Mouse (Mus musculus): ENCODE measurements around the gene Slain2. TPM values are rescaled to one million over a fixed set of nuclear protein-coding genes. Genes with fewer than 3 reads are reported as not detected.
"Not testable (repeated sequence)": the region's sequence is repeated elsewhere in the genome, so short reads cannot be mapped to it uniquely, and the experiment has no call there.

Slain2 gene
- polyA plus RNA-seq, 1 experiment from 2014 or later: 20.5 TPM

DNA sequence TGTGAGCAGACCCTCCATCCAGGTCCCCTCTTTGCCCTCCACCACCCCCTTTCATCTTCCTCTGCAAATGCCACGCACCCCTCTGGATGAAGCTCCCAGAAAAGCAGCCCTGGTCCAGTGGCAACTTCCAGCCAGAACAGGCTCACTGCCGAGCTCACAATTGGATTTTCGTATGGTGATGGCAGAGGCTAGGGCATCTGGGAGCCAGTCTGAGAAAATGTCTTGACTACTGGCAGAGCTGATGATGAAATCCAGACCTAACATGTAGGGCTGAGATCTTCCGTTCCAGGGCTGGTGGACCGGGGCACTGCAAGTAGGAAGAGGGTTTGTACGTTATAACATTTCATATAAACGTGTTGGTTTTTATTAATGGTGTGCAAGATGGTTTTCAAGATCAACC, 73.7 kb downstream of the Slain2 start:
- WGBS: 94% methylated on average over 7 of the region's 7 CpGs
- H3K4me2 ChIP-seq (ENCODE audit: low read length): no peak overlapping the region
- H3K9ac ChIP-seq (ENCODE audit: low read length): no peak overlapping the region
- no peak for DNase-seq (ENCODE audit: low spot score)
- H3K4me1 ChIP-seq (ENCODE audit: control insufficient read depth, insufficient read depth, low read length): no peaks in the 10 kb centered on the region
- no peak overlapping the region for H3K27ac ChIP-seq (ENCODE audit: low read depth, low read length)
- no peak for ATAC-seq
- H3K27me3 ChIP-seq (replicated peaks; ENCODE audit: control insufficient read depth, insufficient read depth, low read length): no peaks in the 10 kb centered on the region
- no peaks in the 10 kb centered on the region for H3K9me3 ChIP-seq (replicated peaks; ENCODE audit: control insufficient read depth, low read length)
- H3K36me3 ChIP-seq (ENCODE audit: control insufficient read depth, insufficient read depth, low read length): no peaks in the 10 kb centered on the region
- H3K4me3 ChIP-seq (ENCODE audit: low read depth, low read length): no peak overlapping the region

DNA sequence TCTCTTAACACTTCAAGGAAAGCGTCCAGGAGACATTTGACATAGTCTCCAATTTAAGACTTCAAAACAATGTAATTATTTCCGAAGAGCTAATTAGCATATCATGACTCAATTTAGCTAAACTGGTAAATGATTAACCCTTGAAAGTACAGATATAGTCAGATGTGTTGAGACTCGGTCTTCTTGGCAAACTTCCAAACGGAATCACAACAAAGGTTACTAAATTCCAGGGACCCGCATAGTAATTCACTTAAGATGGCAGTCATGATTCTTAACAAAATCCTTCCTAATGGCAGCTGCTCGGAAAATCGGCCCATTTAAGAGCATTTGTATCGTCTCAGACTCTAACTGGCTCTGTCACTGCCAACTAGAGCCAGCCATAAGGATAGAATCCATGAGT, 75.7 kb downstream of the Slain2 start:
- Histone ChIP-seq H3K4me3 (ENCODE audit: low read depth, low read length) (no peak overlapping the region), H3K4me1 (ENCODE audit: control insufficient read depth, insufficient read depth, low read length) (peaks cover 6% of the 10 kb centered on the region), H3K9me3 (replicated peaks; ENCODE audit: control insufficient read depth, low read length) (no peaks in the 10 kb centered on the region), H3K4me2 (ENCODE audit: low read length) (no peak overlapping the region), H3K27ac (ENCODE audit: low read depth, low read length) (no peak overlapping the region; the same call in 1 of the 2 replicates), H3K36me3 (ENCODE audit: control insufficient read depth, insufficient read depth, low read length) (no peaks in the 10 kb centered on the region), H3K9ac (ENCODE audit: low read length) (no peak overlapping the region), H3K27me3 (replicated peaks; ENCODE audit: control insufficient read depth, insufficient read depth, low read length) (no peaks in the 10 kb centered on the region)
- WGBS: 20% methylated on average over 8 of the region's 8 CpGs
- DNase-seq (ENCODE audit: low spot score) (peak; percentile 58), ATAC-seq (no peak)

DNA sequence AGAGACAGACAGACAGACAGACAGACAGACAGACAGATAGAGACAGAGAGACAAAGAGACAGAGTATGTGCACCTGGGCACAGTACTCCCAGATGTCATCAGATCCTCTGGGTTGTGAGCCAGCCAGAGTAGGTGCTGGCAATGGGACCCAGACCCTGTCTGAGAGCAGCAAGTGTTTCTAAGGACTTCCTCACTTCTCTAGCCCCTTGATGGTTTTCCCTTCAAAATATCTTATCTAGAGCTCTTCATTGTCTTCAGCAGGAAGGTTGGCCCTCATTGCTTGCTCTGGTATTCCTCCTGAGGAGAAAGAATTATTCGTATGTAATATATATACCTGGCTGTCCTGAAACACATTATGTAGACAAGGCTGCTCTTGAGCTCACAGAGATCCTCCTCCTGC, 78.4 kb downstream of the Slain2 start:
- no peak for DNase-seq (ENCODE audit: low spot score)
- H3K4me1 ChIP-seq (ENCODE audit: control insufficient read depth, insufficient read depth, low read length): peaks cover 10% of the 10 kb centered on the region
- H3K27me3 ChIP-seq (replicated peaks; ENCODE audit: control insufficient read depth, insufficient read depth, low read length): no peaks in the 10 kb centered on the region
- no peak overlapping the region for H3K9ac ChIP-seq (ENCODE audit: low read length)
- H3K27ac ChIP-seq (ENCODE audit: low read depth, low read length): no peak overlapping the region
- 96% methylated on average over 1 of the region's 1 CpGs for WGBS
- no peaks in the 10 kb centered on the region for H3K9me3 ChIP-seq (replicated peaks; ENCODE audit: control insufficient read depth, low read length)
- no peak overlapping the region for H3K4me2 ChIP-seq (ENCODE audit: low read length)
- ATAC-seq: no peak
- H3K4me3 ChIP-seq (ENCODE audit: low read depth, low read length): no peak overlapping the region
- no peaks in the 10 kb centered on the region for H3K36me3 ChIP-seq (ENCODE audit: control insufficient read depth, insufficient read depth, low read length)

DNA sequence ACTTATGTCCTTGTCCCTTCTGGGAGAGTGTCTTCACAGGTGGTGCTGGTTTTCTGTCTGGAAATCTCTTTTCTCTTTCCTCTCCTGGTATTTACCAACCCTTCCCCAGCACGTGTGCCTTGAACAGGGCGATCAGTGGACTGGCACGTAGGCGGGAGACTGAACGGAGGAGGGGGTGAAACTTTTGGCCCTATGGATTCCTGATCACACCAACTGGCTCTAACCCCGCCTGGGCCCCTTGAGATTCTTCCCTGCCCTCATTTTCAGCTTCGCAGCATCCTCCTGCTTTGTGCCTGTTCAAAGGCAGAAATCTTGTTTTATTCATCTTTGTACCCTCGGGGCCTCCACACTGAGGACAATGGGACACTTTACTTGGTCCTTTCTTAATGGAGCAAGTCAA, 80.3 kb downstream of the Slain2 start:
- no peak overlapping the region for H3K4me3 ChIP-seq (ENCODE audit: low read depth, low read length)
- WGBS: 18% methylated on average over 8 of the region's 8 CpGs
- H3K27me3 ChIP-seq (replicated peaks; ENCODE audit: control insufficient read depth, insufficient read depth, low read length): no peaks in the 10 kb centered on the region
- no peak for DNase-seq (ENCODE audit: low spot score)
- ATAC-seq: no peak
- H3K27ac ChIP-seq (ENCODE audit: low read depth, low read length): 0 out of 2 replicates have a peak overlapping the region, but pooled peaks have one; percentile 14
- H3K9me3 ChIP-seq (replicated peaks; ENCODE audit: control insufficient read depth, low read length): no peaks in the 10 kb centered on the region
- peaks cover 10% of the 10 kb centered on the region for H3K4me1 ChIP-seq (ENCODE audit: control insufficient read depth, insufficient read depth, low read length)
- H3K36me3 ChIP-seq (ENCODE audit: control insufficient read depth, insufficient read depth, low read length): no peaks in the 10 kb centered on the region
- H3K9ac ChIP-seq (ENCODE audit: low read length): no peak overlapping the region
- no peak overlapping the region for H3K4me2 ChIP-seq (ENCODE audit: low read length)

DNA sequence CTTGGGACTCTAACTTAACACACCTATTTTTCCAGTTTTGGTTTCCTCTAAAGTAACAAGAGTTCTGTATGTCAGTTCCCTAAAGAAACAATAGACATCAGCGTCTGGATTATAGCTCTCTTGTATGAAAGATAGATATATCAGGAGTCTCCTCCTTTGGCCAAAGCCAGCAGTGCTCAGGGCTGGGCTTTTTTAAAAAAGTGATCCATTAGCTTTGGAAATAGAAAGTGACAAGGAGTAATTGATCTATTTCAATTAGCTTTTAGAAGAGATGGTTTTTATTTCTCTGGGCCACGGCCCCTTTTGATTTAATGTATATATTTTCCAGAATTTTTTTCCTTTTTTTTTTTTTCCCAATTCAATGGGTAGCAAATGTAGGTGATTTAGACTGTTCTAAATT, 80.8 kb downstream of the Slain2 start:
- no peak for ATAC-seq
- 69% methylated on average over 2 of the region's 2 CpGs for WGBS
- DNase-seq (ENCODE audit: low spot score): no peak
- Histone ChIP-seq H3K36me3 (ENCODE audit: control insufficient read depth, insufficient read depth, low read length) (no peaks in the 10 kb centered on the region), H3K27me3 (replicated peaks; ENCODE audit: control insufficient read depth, insufficient read depth, low read length) (no peaks in the 10 kb centered on the region), H3K4me2 (ENCODE audit: low read length) (no peak overlapping the region), H3K27ac (ENCODE audit: low read depth, low read length) (no peak overlapping the region), H3K4me1 (ENCODE audit: control insufficient read depth, insufficient read depth, low read length) (peaks cover 10% of the 10 kb centered on the region), H3K4me3 (ENCODE audit: low read depth, low read length) (no peak overlapping the region), H3K9ac (ENCODE audit: low read length) (no peak overlapping the region), H3K9me3 (replicated peaks; ENCODE audit: control insufficient read depth, low read length) (no peaks in the 10 kb centered on the region)

DNA sequence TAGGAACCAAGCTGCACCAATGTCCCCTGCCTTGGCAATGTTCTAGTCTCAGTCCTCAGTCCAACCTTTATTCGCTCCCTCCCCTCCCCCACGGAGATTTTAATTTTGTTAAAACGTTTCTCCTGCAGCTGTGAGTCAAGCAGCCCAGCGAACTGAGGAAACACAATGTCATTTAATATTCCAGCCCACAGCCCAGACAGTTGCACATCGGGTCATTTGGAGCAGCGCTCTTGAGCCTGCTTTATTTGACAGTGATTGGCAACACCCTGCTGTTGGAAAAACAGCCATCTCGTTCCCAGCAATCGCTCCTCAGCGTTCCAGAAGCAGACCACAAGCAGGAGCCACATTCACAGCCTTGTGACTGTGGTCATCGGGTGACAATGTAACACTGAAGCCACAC, 81.3 kb downstream of the Slain2 start:
- Histone ChIP-seq H3K36me3 (ENCODE audit: control insufficient read depth, insufficient read depth, low read length) (no peaks in the 10 kb centered on the region), H3K27ac (ENCODE audit: low read depth, low read length) (no peak overlapping the region), H3K27me3 (replicated peaks; ENCODE audit: control insufficient read depth, insufficient read depth, low read length) (no peaks in the 10 kb centered on the region), H3K4me3 (ENCODE audit: low read depth, low read length) (no peak overlapping the region), H3K9me3 (replicated peaks; ENCODE audit: control insufficient read depth, low read length) (no peaks in the 10 kb centered on the region), H3K4me1 (ENCODE audit: control insufficient read depth, insufficient read depth, low read length) (peaks cover 10% of the 10 kb centered on the region), H3K4me2 (ENCODE audit: low read length) (no peak overlapping the region), H3K9ac (ENCODE audit: low read length) (no peak overlapping the region)
- ATAC-seq (peak; percentile 55; the same call in 1 of the 2 replicates), DNase-seq (ENCODE audit: low spot score) (peak; percentile 41)
- 22% methylated on average over 10 of the region's 10 CpGs for WGBS

DNA sequence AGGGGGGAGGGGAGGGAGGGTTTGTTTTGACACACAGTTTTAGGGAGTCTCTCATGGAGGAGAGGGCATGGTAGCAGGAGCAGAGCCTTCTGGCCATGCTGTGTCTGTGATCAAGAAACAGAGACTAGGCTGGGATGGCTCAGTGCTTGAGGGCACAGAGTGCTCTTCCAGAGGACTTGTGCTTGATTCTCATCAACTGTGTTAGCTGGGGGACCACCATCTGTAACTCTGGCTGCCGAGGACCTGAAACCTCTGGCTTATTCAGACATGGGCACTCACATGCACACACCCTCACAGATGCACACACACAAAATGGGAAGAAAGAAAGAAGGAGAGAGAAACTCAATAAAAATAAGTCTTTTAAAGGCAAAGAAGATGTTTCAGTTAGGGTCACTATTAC, 84.4 kb downstream of the Slain2 start:
- 76% methylated on average over 1 of the region's 1 CpGs for WGBS
- not testable (repeated sequence) for H3K9ac ChIP-seq (ENCODE audit: low read length); H3K4me3 ChIP-seq (ENCODE audit: low read depth, low read length)

DNA sequence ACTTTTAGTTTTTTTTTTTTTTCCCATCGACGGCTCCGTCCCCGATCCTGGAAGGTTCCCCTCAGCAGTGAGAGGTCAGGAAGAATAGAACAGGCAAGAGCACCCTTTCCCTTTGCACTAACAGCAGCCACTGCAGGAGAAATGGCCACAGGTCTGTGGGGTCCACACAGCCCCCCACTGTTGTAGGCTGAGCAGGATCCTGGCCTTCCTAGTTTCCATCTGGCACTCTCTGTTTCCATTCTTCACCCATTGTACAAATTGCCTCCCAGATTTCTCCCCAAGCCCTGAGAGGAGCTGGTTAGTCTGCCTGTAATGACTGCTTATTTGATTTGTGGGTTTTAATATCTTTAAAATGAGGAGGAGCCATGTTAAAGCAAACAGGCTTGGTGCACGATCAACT, 89.9 kb downstream of the Slain2 start:
- DNase-seq (ENCODE audit: low spot score) (no peak), ATAC-seq (no peak)
- Histone ChIP-seq H3K9ac (ENCODE audit: low read length) (no peak overlapping the region), H3K4me1 (ENCODE audit: control insufficient read depth, insufficient read depth, low read length) (no peaks in the 10 kb centered on the region), H3K27ac (ENCODE audit: low read depth, low read length) (no peak overlapping the region), H3K4me2 (ENCODE audit: low read length) (no peak overlapping the region), H3K36me3 (ENCODE audit: control insufficient read depth, insufficient read depth, low read length) (no peaks in the 10 kb centered on the region), H3K4me3 (ENCODE audit: low read depth, low read length) (no peak overlapping the region), H3K9me3 (replicated peaks; ENCODE audit: control insufficient read depth, low read length) (no peaks in the 10 kb centered on the region), H3K27me3 (replicated peaks; ENCODE audit: control insufficient read depth, insufficient read depth, low read length) (0 out of 2 replicates have a peak, but pooled peaks cover 4% of the 10 kb centered on the region)
- WGBS: 89% methylated on average over 5 of the region's 5 CpGs

More for the DNA sequence above, 84.4 kb downstream of the Slain2 start:
- H3K36me3 ChIP-seq (ENCODE audit: control insufficient read depth, insufficient read depth, low read length); DNase-seq (ENCODE audit: low spot score); H3K9me3 ChIP-seq (replicated peaks; ENCODE audit: control insufficient read depth, low read length); H3K4me1 ChIP-seq (ENCODE audit: control insufficient read depth, insufficient read depth, low read length); H3K27ac ChIP-seq (ENCODE audit: low read depth, low read length); H3K27me3 ChIP-seq (replicated peaks; ENCODE audit: control insufficient read depth, insufficient read depth, low read length); H3K4me2 ChIP-seq (ENCODE audit: low read length); ATAC-seq: not testable (repeated sequence)

DNA sequence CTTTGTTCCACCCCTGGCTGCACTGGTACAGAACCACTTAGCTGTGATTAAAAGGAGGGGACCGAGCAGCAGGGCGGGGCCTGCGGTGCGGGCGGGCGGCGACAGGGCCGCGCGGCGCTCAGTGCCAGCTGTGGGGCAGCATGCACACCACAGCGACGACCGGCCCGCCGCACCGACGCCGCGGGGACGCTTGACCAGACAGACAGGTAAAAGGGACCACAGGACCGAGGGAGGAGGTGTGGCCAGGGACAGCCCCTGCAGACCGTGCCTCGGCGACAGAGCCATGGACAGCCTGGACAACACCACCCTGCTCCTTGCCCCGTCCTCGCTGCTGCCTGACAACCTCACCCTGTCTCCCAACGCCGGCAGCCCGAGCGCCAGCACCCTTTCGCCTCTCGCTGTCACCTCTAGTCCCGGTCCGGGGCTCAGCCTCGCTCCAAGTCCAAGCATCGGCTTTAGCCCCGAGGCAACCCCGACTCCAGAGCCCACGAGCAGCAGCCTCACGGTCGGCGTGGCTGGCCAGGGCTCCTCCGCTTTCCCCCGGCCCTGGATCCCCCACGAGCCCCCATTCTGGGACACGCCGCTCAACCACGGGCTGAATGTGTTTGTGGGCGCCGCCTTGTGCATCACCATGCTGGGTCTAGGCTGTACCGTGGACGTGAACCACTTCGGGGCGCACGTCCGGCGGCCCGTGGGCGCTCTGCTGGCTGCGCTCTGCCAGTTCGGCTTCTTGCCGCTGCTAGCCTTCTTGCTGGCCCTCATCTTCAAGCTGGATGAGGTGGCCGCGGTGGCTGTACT, 92.9 kb downstream of the Slain2 start, which contains the start of gene Slc10a4:
Slc10a4 (plus strand) TSS at position 100 of the 798 bp plus-strand sequence.
- H3K9ac ChIP-seq (ENCODE audit: low read length): peak within 1 kb of the TSS; percentile 55
- no peaks in the 10 kb centered on the region for H3K36me3 ChIP-seq (ENCODE audit: control insufficient read depth, insufficient read depth, low read length)
- H3K4me3 ChIP-seq (ENCODE audit: low read depth, low read length): peak within 1 kb of the TSS; percentile 37
- DNase-seq (ENCODE audit: low spot score) (peak; percentile 41), ATAC-seq (peak; percentile 94)
- WGBS: 7% methylated on average over 63 of the region's 65 CpGs
- 0 out of 2 replicates have a peak, but pooled peaks cover 4% of the 10 kb centered on the region for H3K27me3 ChIP-seq (replicated peaks; ENCODE audit: control insufficient read depth, insufficient read depth, low read length)
- H3K27ac ChIP-seq (ENCODE audit: low read depth, low read length): 0 out of 2 replicates have a peak within 1 kb of the TSS, but pooled peaks have one; percentile 5
- H3K9me3 ChIP-seq (replicated peaks; ENCODE audit: control insufficient read depth, low read length): no peaks in the 10 kb centered on the region
- H3K4me1 ChIP-seq (ENCODE audit: control insufficient read depth, insufficient read depth, low read length): no peaks in the 10 kb centered on the region
- H3K4me2 ChIP-seq (ENCODE audit: low read length): peak within 1 kb of the TSS; percentile 67
